Mouse (Mus musculus): ENCODE measurements around the gene Srl.

DNA sequence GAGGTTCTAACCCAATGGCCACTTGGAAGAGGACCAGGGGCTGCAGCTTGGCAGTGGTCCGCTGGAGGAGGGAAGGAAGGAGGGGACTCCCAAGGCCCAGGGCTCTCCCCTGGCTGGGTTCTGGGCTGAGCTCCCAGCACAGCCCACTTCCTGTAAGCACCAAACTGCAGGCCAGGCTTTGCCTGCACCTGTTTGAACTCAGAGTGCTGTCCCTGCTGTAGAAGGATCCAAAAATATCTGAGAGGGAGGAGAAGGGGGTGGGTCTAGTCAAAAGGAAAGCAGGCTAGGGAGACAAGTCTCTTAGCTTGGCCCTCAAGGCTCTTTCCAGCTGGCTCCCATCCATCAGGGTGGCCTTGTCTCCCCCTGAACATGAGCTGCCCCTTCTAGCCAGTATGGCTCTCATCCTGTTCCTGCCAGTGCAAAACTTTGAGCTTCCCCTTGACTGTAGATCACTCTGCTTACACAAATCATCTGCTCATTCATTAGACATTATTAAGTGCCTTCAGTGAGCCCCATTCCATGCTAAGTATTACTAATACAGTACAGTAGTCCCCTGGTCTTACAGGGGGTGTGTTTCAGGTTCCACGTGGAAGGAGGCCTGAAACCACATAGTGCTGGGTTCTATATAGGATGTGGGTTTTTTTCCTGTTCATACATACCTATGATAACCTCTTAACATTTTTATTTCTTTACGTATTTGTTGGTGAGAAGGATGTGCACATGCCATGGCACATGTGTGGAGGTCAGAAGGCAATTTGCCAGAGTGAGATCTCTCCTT lies 28.8 kb downstream of the Srl start:
- TF ChIP-seq CTCF (IDR thresholded peaks at IDR 0.05; ENCODE audit: extremely low read depth, insufficient read depth, insufficient read length, insufficient replicate concordance) (no peak), POLR2A (IDR thresholded peaks at IDR 0.05; ENCODE audit: low read depth, low read length) (no peak)
